Mouse (Mus musculus): ENCODE results near the gene Lipm.

Lipm gene

GRCm38 (mm10) chr19:34165891-34166290 lies 65.2 kb downstream of the Lipm start, which contains the start of gene Ankrd22:
Gene Ankrd22 (minus strand): TSS chr19:34166053.
- DNase-seq (ENCODE audit: low read depth, low spot score): no peak

GRCm38 (mm10) chr19:34166386-34166785 lies 65.7 kb downstream of the Lipm start:
- no peak for DNase-seq (ENCODE audit: low read depth, low spot score)

GRCm38 (mm10) chr19:34167896-34168661 lies 67.3 kb downstream of the Lipm start:
- no peak for DNase-seq (ENCODE audit: low read depth, low spot score)

GRCm38 (mm10) chr19:34169121-34169520 lies 68.4 kb downstream of the Lipm start:
- DNase-seq (ENCODE audit: low read depth, low spot score): no peak

- no peak for DNase-seq (ENCODE audit: low read depth, low spot score)
Observed at GRCm38 (mm10) chr19:34171167-34171566, 70.4 kb downstream of the Lipm start.
